In the genomic region with DNA sequence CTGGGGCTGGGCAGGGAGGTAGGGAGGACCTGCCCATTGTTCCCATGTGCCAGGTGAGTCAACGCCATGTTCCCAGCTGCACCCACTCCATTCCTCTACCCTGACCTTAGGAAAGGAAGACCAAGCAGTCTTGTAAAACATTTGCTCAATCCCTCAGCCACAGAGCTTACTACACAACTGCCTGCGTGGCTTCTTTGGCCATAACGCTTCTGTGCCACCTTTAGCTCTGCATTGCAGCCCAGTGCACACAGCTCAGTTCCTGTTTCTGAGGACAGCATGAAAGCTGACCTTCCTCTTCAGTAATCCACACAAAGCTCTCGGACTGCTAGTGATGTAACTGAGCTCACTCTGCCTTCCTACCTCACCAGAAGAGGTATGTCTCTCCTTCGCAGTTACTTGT, we compare ENCODE assay signal across 19 mouse cellular contexts. TPM values are rescaled to one million over a fixed set of nuclear protein-coding genes. Genes with fewer than 3 reads are reported as not detected.
DNase-seq lines count a peak whose midpoint lies in the region; ATAC-seq lines count a peak whose summit lies in the region.
"Had no signal": no experiment of that assay in that cellular context is flagged by ENCODE, and none has a peak within 500 bp of the region (broad histone marks: within the 10 kb centered on the region; RNA-seq: fewer than 3 reads in every experiment).

No protein-coding gene starts in this region.

- H3K27me3 ChIP-seq in liver, embryonic 15.5 days = no peaks in the 10 kb centered on the region
- no peaks in the 10 kb centered on the region for H3K27me3 ChIP-seq in forebrain, embryonic 13.5 days
- H3K27me3 ChIP-seq: forebrain, embryonic 12.5 days had no signal

- DNase-seq in liver = no peak
- DNase-seq in spleen, postnatal 36 days (ENCODE audit: low spot score in 2 of 2) = peak; percentile 65 to 67
- no peak for DNase-seq in spleen, postnatal 14 days (ENCODE audit: low spot score in 2 of 2)
- DNase-seq in adrenal gland, adult (ENCODE audit: inconsistent age in 2 of 2, low spot score in 1 of 2) = no peak
- no peak for DNase-seq in gastrocnemius, postnatal 10 days
- DNase-seq: cerebellum, adult 8-10 months; kidney, adult 11 months; kidney, postnatal 10 days; right cerebral cortex, adult 18-20 months; thymus, adult 2 months had no signal

- H3K36me3 ChIP-seq in liver, embryonic 15.5 days (replicated peaks) = peaks cover 28% of the 10 kb centered on the region
- peaks cover 74% of the 10 kb centered on the region for H3K36me3 ChIP-seq in macrophage (ENCODE audit: inconsistent target)
- peaks cover 97% of the 10 kb centered on the region for H3K36me3 ChIP-seq in forebrain, embryonic 13.5 days (ENCODE audit: poor library complexity, severe bottlenecking)

- no peaks in the 10 kb centered on the region for H3K9me3 ChIP-seq in liver, embryonic 15.5 days (replicated peaks)
- H3K9me3 ChIP-seq in forebrain, embryonic 13.5 days (replicated peaks) = no peaks in the 10 kb centered on the region
- H3K9me3 ChIP-seq: forebrain, embryonic 12.5 days; hindbrain, embryonic 10.5 days; limb, embryonic 10.5 days had no signal

- WGBS in liver, embryonic 15.5 days (ENCODE audit: insufficient replicate concordance) = 61% methylated on average over 5 of the region's 5 CpGs
- 14% methylated on average over 5 of the region's 5 CpGs for WGBS in macrophage (ENCODE audit: missing documents)
- WGBS in forebrain, embryonic 13.5 days = 95% methylated on average over 5 of the region's 5 CpGs

- H3K27ac ChIP-seq in liver, embryonic 15.5 days (replicated peaks) = peak overlapping the region; percentile 62
- peak overlapping the region; percentile 54 for H3K27ac ChIP-seq in macrophage
- no peak overlapping the region for H3K27ac ChIP-seq in forebrain, embryonic 13.5 days
- H3K27ac ChIP-seq: forebrain, embryonic 12.5 days; hindbrain, embryonic 10.5 days; left cerebral cortex, adult 2 months; limb, embryonic 10.5 days; liver, embryonic 14.5 days had no signal

- H3K79me2 ChIP-seq in macrophage (ENCODE audit: inconsistent target) = no peaks in the 10 kb centered on the region; the same call in 1 of the 2 replicates

- no peak overlapping the region for H3K9ac ChIP-seq in liver, embryonic 15.5 days
- no peak overlapping the region for H3K9ac ChIP-seq in forebrain, embryonic 13.5 days
- H3K9ac ChIP-seq: forebrain, embryonic 12.5 days; liver, embryonic 14.5 days had no signal

- no peak overlapping the region for H3K4me3 ChIP-seq in liver, embryonic 15.5 days (replicated peaks)
- H3K4me3 ChIP-seq in macrophage (ENCODE audit: inconsistent target) = no peak overlapping the region
- H3K4me3 ChIP-seq in forebrain, embryonic 13.5 days = no peak overlapping the region
- H3K4me3 ChIP-seq: forebrain, embryonic 12.5 days; hindbrain, embryonic 10.5 days; left cerebral cortex, adult 2 months; limb, embryonic 10.5 days had no signal

- H3K4me1 ChIP-seq in liver, embryonic 15.5 days (replicated peaks) = peaks cover 7% of the 10 kb centered on the region
- H3K4me1 ChIP-seq in forebrain, embryonic 13.5 days = no peaks in the 10 kb centered on the region
- H3K4me1 ChIP-seq: forebrain, embryonic 12.5 days; hindbrain, embryonic 10.5 days; limb, embryonic 10.5 days had no signal

- H3K4me2 ChIP-seq in liver, embryonic 15.5 days = no peak overlapping the region
- H3K4me2 ChIP-seq in forebrain, embryonic 13.5 days = no peak overlapping the region
- H3K4me2 ChIP-seq: forebrain, embryonic 12.5 days had no signal

- peak; percentile 17; the same call in 1 of the 2 replicates for ATAC-seq in liver, embryonic 15.5 days (ENCODE audit: insufficient read depth)
- ATAC-seq in forebrain, embryonic 13.5 days = no peak
- ATAC-seq: midbrain, embryonic 16.5 days had no signal

RNA-seq across cellular contexts. Expression of a gene that starts 15.4 kb away (rescaled TPM):
- polyA plus RNA-seq in liver, embryonic 15.5 days (2015; fragmentation: Nextera tagmentation; extraction: Ambion mirVana) = 7.1 and 7.6 TPM in 2 replicates
- total RNA-seq in macrophage (2018; cell fraction: chromatin; rRNA removed) = 100 to 1,000 TPM in 14 of 26 experiments, 10 to 100 TPM in 12; 24.7 to 267 (median 117) TPM
- 10 to 100 TPM; 32.5 to 79.3 (median 54.9) TPM for total RNA-seq in macrophage (2018; cell fraction: cytosol; rRNA removed)
- 100 to 1,000 TPM in 6 of 26 experiments, 10 to 100 TPM in 20; 22.0 to 164 (median 80.2) TPM for total RNA-seq in macrophage (2018; cell fraction: nucleus; rRNA removed)
- 50.8 to 58.2 TPM (median 53.7 TPM) in 3 replicates for polyA plus RNA-seq in macrophage (2018)
- total RNA-seq in gastrocnemius, postnatal 10 days (2021) = 1 to 10 TPM; 5.6 to 7.6 TPM
- 39.1 and 41.1 TPM in 2 replicates for polyA plus RNA-seq in forebrain, embryonic 13.5 days (2015; fragmentation: Nextera tagmentation; extraction: Ambion mirVana)

RNA-seq across cellular contexts. Expression of a gene that starts 17.7 kb away (rescaled TPM):
- polyA plus RNA-seq in liver, embryonic 15.5 days (2015; fragmentation: Nextera tagmentation; extraction: Ambion mirVana) = 14.9 and 17.7 TPM in 2 replicates
- total RNA-seq in macrophage (2018; cell fraction: chromatin; rRNA removed) = 100 to 1,000 TPM in 13 of 26 experiments, 10 to 100 TPM in 13; 40.2 to 199 (median 103) TPM
- 10 to 100 TPM; 35.1 to 55.6 (median 41.7) TPM for total RNA-seq in macrophage (2018; cell fraction: cytosol; rRNA removed)
- total RNA-seq in macrophage (2018; cell fraction: nucleus; rRNA removed) = 100 to 1,000 TPM in 8 of 26 experiments, 10 to 100 TPM in 18; 44.8 to 179 (median 72.1) TPM
- 22.6 to 77.8 TPM (median 52.8 TPM) in 3 replicates for polyA plus RNA-seq in macrophage (2018)
- 10 to 100 TPM in 1 of 2 experiments, 1 to 10 TPM in 1; 6.6 to 10.1 TPM for total RNA-seq in gastrocnemius, postnatal 10 days (2021)
- polyA plus RNA-seq in forebrain, embryonic 13.5 days (2015; fragmentation: Nextera tagmentation; extraction: Ambion mirVana) = 41.3 and 44.1 TPM in 2 replicates

Comparison
In these comparisons a context has a peak if more than half of its experiments do, and no peak if none do; other contexts are left out.
1. DNase-seq: peak in spleen, postnatal 36 days (2 of 2); none in liver (single experiment), spleen, postnatal 14 days (0 of 2), adrenal gland, adult (0 of 2) and gastrocnemius, postnatal 10 days (single experiment).